Mouse (Mus musculus) left cerebral cortex, adult 8-10 months (tissue): ENCODE measurements around the gene Slc4a11. TPM values are rescaled to one million over a fixed set of nuclear protein-coding genes. Genes with fewer than 3 reads are reported as not detected.
A peak's percentile ranks its signal among the peaks of the same experiment; 100 is the strongest.
"Not testable (repeated sequence)": the region's sequence is repeated elsewhere in the genome, so short reads cannot be mapped to it uniquely, and the experiment has no call there.

ENCODE experiments used
- DNase-seq, 2 experiments: peaks; one replicate each; pipeline ENCODE4 v3.0.0; 2022; ENCODE audit warnings: low spot score in 2 of 2
- total RNA-seq, 4 experiments: library from RNA; stranded (reverse); gene quantifications; 2 replicates each; pipeline ENCODE4 v1.2.4; 2022

Slc4a11 gene
- total RNA-seq, 4 experiments from 2014 or later = 4.2 to 6.6 (median 4.9) TPM

- no peak for DNase-seq
Observed at GRCm38 (mm10) chr2:130679899-130680298, 17.4 kb downstream of the Slc4a11 start.

- DNase-seq = no peak
Observed at GRCm38 (mm10) chr2:130679154-130679553, 18.2 kb downstream of the Slc4a11 start.

GRCm38 (mm10) chr2:130677211-130677610 is 20.1 kb downstream of the Slc4a11 start:
- no peak for DNase-seq

- peak; percentile 76 to 83 for DNase-seq
Observed at GRCm38 (mm10) chr2:130667559-130667958, 29.8 kb downstream of the Slc4a11 start, which contains the start of gene Itpa. Gene Itpa, plus strand, starts transcription at chr2:130667610.

GRCm38 (mm10) chr2:130664102-130664701 is 33.1 kb downstream of the Slc4a11 start, which contains the start of gene Ddrgk1:
Gene Ddrgk1, minus strand, starts transcription at chr2:130664659.
- DNase-seq = peak; percentile 94 to 96

- DNase-seq = no peak
Observed at GRCm38 (mm10) chr2:130663342-130663741, 34.0 kb downstream of the Slc4a11 start.

GRCm38 (mm10) chr2:130658530-130658929 is 38.8 kb downstream of the Slc4a11 start:
- DNase-seq = peak in 1 of 2 experiments; percentile 62

GRCm38 (mm10) chr2:130657541-130657940 is 39.8 kb downstream of the Slc4a11 start:
- peak; percentile 66 to 93 for DNase-seq

GRCm38 (mm10) chr2:130656536-130656935 is 40.8 kb downstream of the Slc4a11 start:
- DNase-seq = peak in 1 of 2 experiments; percentile 90

- no peak for DNase-seq
Observed at GRCm38 (mm10) chr2:130655660-130656339, 41.5 kb downstream of the Slc4a11 start.

- DNase-seq = no peak
Observed at GRCm38 (mm10) chr2:130653760-130654159, 43.6 kb downstream of the Slc4a11 start.

GRCm38 (mm10) chr2:130653303-130653702 is 44.0 kb downstream of the Slc4a11 start:
- DNase-seq = no peak

GRCm38 (mm10) chr2:130649028-130649427 is 48.3 kb downstream of the Slc4a11 start:
- not testable (repeated sequence) for DNase-seq

GRCm38 (mm10) chr2:130645198-130645597 is 52.1 kb downstream of the Slc4a11 start:
- DNase-seq = no peak

- peak; percentile 76 to 88 for DNase-seq
Observed at GRCm38 (mm10) chr2:130642684-130643369, 54.5 kb downstream of the Slc4a11 start, which contains the start of gene Lzts3. Gene Lzts3, minus strand, starts transcription at chr2:130642803.

GRCm38 (mm10) chr2:130642197-130642660 is 55.1 kb downstream of the Slc4a11 start:
- DNase-seq = no peak

- no peak for DNase-seq
Observed at GRCm38 (mm10) chr2:130641351-130642025, 55.8 kb downstream of the Slc4a11 start.

GRCm38 (mm10) chr2:130639276-130639675 is 58.0 kb downstream of the Slc4a11 start:
- no peak for DNase-seq

GRCm38 (mm10) chr2:130638101-130638611 is 59.2 kb downstream of the Slc4a11 start:
- no peak for DNase-seq

GRCm38 (mm10) chr2:130635847-130636246 is 61.5 kb downstream of the Slc4a11 start:
- no peak for DNase-seq

- no peak for DNase-seq
Observed at GRCm38 (mm10) chr2:130634739-130635411, 62.4 kb downstream of the Slc4a11 start.
